ENCODE assay signal across 18 mouse cellular contexts in genomic region chr9:43975405-43975804, GRCm38 (mm10).
A peak's percentile ranks its signal among the peaks of the same experiment; 100 is the strongest.
DNase-seq lines count a peak whose midpoint lies in the region; ATAC-seq lines count a peak whose summit lies in the region.
"Had no signal": no experiment of that assay in that cellular context is flagged by ENCODE, and none has a peak within 500 bp of the region (broad histone marks: within the 10 kb centered on the region; RNA-seq: fewer than 3 reads in every experiment).

No protein-coding gene starts in this region.

- peak; percentile 74 for ATAC-seq in CD4-positive, CD25-positive, alpha-beta regulatory T cell, adult 4 months
- ATAC-seq in activated CD4-positive, CD25-positive, alpha-beta regulatory T cell, adult 4 months: peak; percentile 72
- ATAC-seq in inflammation-experienced regulatory T-cells, adult 6 months: peak; percentile 69
- ATAC-seq: forebrain, embryonic 14.5 days; hindbrain, postnatal 0 days; intestine, embryonic 16.5 days had no signal

- intact Hi-C loops in gastrocnemius, postnatal 36 days (cut with DNase I): no loop called here

- peak; percentile 83 for DNase-seq in A20 (ENCODE audit: low read depth, low spot score)
- no peak for DNase-seq in gastrocnemius, postnatal 36 days
- no peak for DNase-seq in urinary bladder, postnatal 36 days (ENCODE audit: low spot score in 2 of 2)
- DNase-seq in cerebellum, postnatal 14 days: no peak
- DNase-seq in gastrocnemius, postnatal 25 days: no peak
- DNase-seq: adrenal gland, adult 2 months; adrenal gland, postnatal 25 days; cerebellum, adult 18-20 months; cerebellum, postnatal 10 days; gastrocnemius, adult 2 months; heart, adult 2 months; kidney, adult 2 months had no signal
